Mouse (Mus musculus) MEL (cell line): Measurements from ENCODE around the gene Brpf3. TPM values are rescaled to one million over a fixed set of nuclear protein-coding genes. Genes with fewer than 3 reads are reported as not detected.
A peak's percentile ranks its signal among the peaks of the same experiment; 100 is the strongest.
"Not testable (repeated sequence)": the region's sequence is repeated elsewhere in the genome, so short reads cannot be mapped to it uniquely, and the experiment has no call there.

Experiments
- DNase-seq: peaks from one replicate; pipeline ENCODE4 v3.0.0; 2011; ENCODE audit warnings: low read depth, low spot score
- H3K27ac ChIP-seq: 2 replicates; pipeline ENCODE4 v1.5.1; 2012; ENCODE audit warnings: low read depth, mild to moderate bottlenecking, control low read depth, low read length, moderate library complexity; ENCODE audit not compliant: control insufficient read depth
- H3K27me3 ChIP-seq, 2 experiments: fragments of 150-350 bp in 1 of 2; sonication (generic) in 1 of 2; 2 replicates each; pipeline ENCODE4 v1.6.1; 2012; ENCODE audit warnings: low read length in 2 of 2, mild to moderate bottlenecking in 2 of 2, improper control_type of control experiment in 1 of 2, moderate library complexity in 1 of 2; ENCODE audit not compliant: insufficient read depth in 2 of 2, control insufficient read depth in 1 of 2
- H3K36me3 ChIP-seq, 2 experiments: 2 replicates each; pipeline ENCODE4 v1.6.1; 2012 to 2014; ENCODE audit warnings: low read length in 2 of 2, improper control_type of control experiment in 1 of 2, inconsistent platforms in 1 of 2, mild to moderate bottlenecking in 1 of 2; ENCODE audit not compliant: insufficient read depth in 2 of 2, control insufficient read depth in 1 of 2
- H3K4me1 ChIP-seq, 2 experiments: fragments of 150-350 bp in 1 of 2; sonication (generic) in 1 of 2; 2 replicates each; pipeline ENCODE4 v1.6.1; 2012; ENCODE audit warnings: low read length in 2 of 2, improper control_type of control experiment in 1 of 2, mild to moderate bottlenecking in 1 of 2; ENCODE audit not compliant: insufficient read depth in 2 of 2, control insufficient read depth in 1 of 2
- H3K4me3 ChIP-seq, 2 experiments: fragments of 150-350 bp in 1 of 2; sonication (generic) in 1 of 2; 2 replicates each; pipeline ENCODE4 v1.5.1; 2012; ENCODE audit warnings: low read depth in 2 of 2, low read length in 2 of 2, mild to moderate bottlenecking in 2 of 2, moderate library complexity in 2 of 2, control low read depth in 1 of 2, improper control_type of control experiment in 1 of 2; ENCODE audit not compliant: control insufficient read depth in 1 of 2, insufficient read depth in 1 of 2
- H3K79me2 ChIP-seq: 2 replicates; pipeline ENCODE4 v1.6.1; 2012; ENCODE audit warnings: mild to moderate bottlenecking, low read length, moderate library complexity; ENCODE audit not compliant: control insufficient read depth, poor library complexity, insufficient read depth
- H3K9ac ChIP-seq: 2 replicates; pipeline ENCODE4 v1.6.1; 2012; ENCODE audit warnings: low read depth, mild to moderate bottlenecking, control low read depth, low read length, moderate library complexity; ENCODE audit not compliant: control insufficient read depth, poor library complexity, severe bottlenecking
- H3K9me3 ChIP-seq: fragments of 150-350 bp; sonication (generic); replicated peaks from 2 replicates; pipeline ENCODE4 v1.6.1; 2012; ENCODE audit warnings: mild to moderate bottlenecking, low read length, improper control_type of control experiment, moderate library complexity; ENCODE audit not compliant: insufficient read depth
- ELF1 ChIP-seq: IDR thresholded peaks from 2 replicates; pipeline ENCODE4 v1.6.1; 2014; ENCODE audit warnings: low read depth, mild to moderate bottlenecking, inconsistent platforms, low read length, improper control_type of control experiment, moderate library complexity
- EP300 ChIP-seq, 2 experiments: IDR thresholded peaks; 2 replicates each; pipeline ENCODE4 v1.6.1; 2011; ENCODE audit warnings: improper control_type of control experiment in 2 of 2, low read length in 2 of 2, low read depth in 1 of 2, mild to moderate bottlenecking in 1 of 2
- ETS1 ChIP-seq: IDR thresholded peaks from 2 replicates; pipeline ENCODE4 v1.6.1; 2012; ENCODE audit warnings: low read depth, mild to moderate bottlenecking, inconsistent platforms, low read length, improper control_type of control experiment, moderate library complexity
- MAZ ChIP-seq: IDR thresholded peaks from 2 replicates; pipeline ENCODE4 v1.6.1; 2012; ENCODE audit warnings: low read depth, mild to moderate bottlenecking, inconsistent platforms, low read length, improper control_type of control experiment
- MYB ChIP-seq: IDR thresholded peaks from 2 replicates; pipeline ENCODE4 v1.6.1; 2011; ENCODE audit warnings: mild to moderate bottlenecking, low read depth, low read length, improper control_type of control experiment
- MYC ChIP-seq: IDR thresholded peaks from 2 replicates; pipeline ENCODE4 v1.6.1; 2011; ENCODE audit warnings: low read depth, mild to moderate bottlenecking, low read length, improper control_type of control experiment, moderate library complexity
- POLR2A ChIP-seq, 2 experiments: IDR thresholded peaks; 2 replicates each; pipeline ENCODE4 v1.6.1; 2011 to 2012; ENCODE audit warnings: low read length in 2 of 2, mild to moderate bottlenecking in 2 of 2, control low read depth in 1 of 2, improper control_type of control experiment in 1 of 2, low read depth in 1 of 2, moderate library complexity in 1 of 2; ENCODE audit not compliant: control insufficient read depth in 1 of 2, insufficient read depth in 1 of 2, poor library complexity in 1 of 2
- POLR2AphosphoS2 ChIP-seq: IDR thresholded peaks from 2 replicates; pipeline ENCODE4 v1.6.1; 2011; ENCODE audit warnings: low read length, improper control_type of control experiment
- RAD21 ChIP-seq: IDR thresholded peaks from 2 replicates; pipeline ENCODE4 v1.6.1; 2011; ENCODE audit warnings: mild to moderate bottlenecking, low read depth, low read length, improper control_type of control experiment
- SIN3A ChIP-seq: IDR thresholded peaks from 2 replicates; pipeline ENCODE4 v1.6.1; 2012; ENCODE audit warnings: low read length, improper control_type of control experiment, inconsistent platforms
- TCF12 ChIP-seq: IDR thresholded peaks from 2 replicates; pipeline ENCODE4 v1.6.1; 2014; ENCODE audit warnings: low read depth, mild to moderate bottlenecking, inconsistent platforms, low read length, improper control_type of control experiment, moderate library complexity
- USF1 ChIP-seq: IDR thresholded peaks from 2 replicates; pipeline ENCODE4 v1.6.1; 2014; ENCODE audit warnings: low read depth, mild to moderate bottlenecking, inconsistent platforms, low read length, improper control_type of control experiment, moderate library complexity
- USF2 ChIP-seq, 2 experiments: IDR thresholded peaks; 2 replicates each; pipeline ENCODE4 v1.6.1; 2011 to 2012; ENCODE audit warnings: improper control_type of control experiment in 2 of 2, low read length in 2 of 2, borderline replicate concordance in 1 of 2, inconsistent platforms in 1 of 2, low read depth in 1 of 2, mild to moderate bottlenecking in 1 of 2; ENCODE audit not compliant: insufficient read depth in 1 of 2
- ZC3H11A ChIP-seq: IDR thresholded peaks from 2 replicates; pipeline ENCODE4 v1.6.1; 2012; ENCODE audit warnings: low read depth, mild to moderate bottlenecking, inconsistent platforms, low read length, improper control_type of control experiment
- ZKSCAN1 ChIP-seq: IDR thresholded peaks from 2 replicates; pipeline ENCODE4 v1.6.1; 2012; ENCODE audit warnings: low read depth, mild to moderate bottlenecking, inconsistent platforms, low read length, improper control_type of control experiment, moderate library complexity
- ZNF384 ChIP-seq: IDR thresholded peaks from 2 replicates; pipeline ENCODE4 v1.6.1; 2012; ENCODE audit warnings: low read depth, mild to moderate bottlenecking, inconsistent platforms, low read length, improper control_type of control experiment
- polyA plus RNA-seq, 2 experiments: library from polyadenylated mRNA; stranded (reverse) in 1 of 2; unstranded in 1 of 2; fragments of >175 nt in 1 of 2; fragments of >200 nt in 1 of 2; gene quantifications; 2 replicates each; pipeline versions ENCODE4 v1.2.1 to v1.2.4; 2012; ENCODE audit warnings: low replicate concordance in 2 of 2, low read depth in 1 of 2; ENCODE audit not compliant: insufficient read length in 2 of 2, insufficient read depth in 1 of 2, missing spikeins in 1 of 2
- total RNA-seq: library from RNA; depleted of rRNA; stranded (reverse); fragments of 300-350 nt; gene quantifications from 2 replicates; pipeline ENCODE4 v1.2.3, GENCODE M21; 2012

Brpf3 gene
- total and polyA plus RNA-seq, 3 experiments = 1.7 to 23.7 TPM; not detected in 1

DNA sequence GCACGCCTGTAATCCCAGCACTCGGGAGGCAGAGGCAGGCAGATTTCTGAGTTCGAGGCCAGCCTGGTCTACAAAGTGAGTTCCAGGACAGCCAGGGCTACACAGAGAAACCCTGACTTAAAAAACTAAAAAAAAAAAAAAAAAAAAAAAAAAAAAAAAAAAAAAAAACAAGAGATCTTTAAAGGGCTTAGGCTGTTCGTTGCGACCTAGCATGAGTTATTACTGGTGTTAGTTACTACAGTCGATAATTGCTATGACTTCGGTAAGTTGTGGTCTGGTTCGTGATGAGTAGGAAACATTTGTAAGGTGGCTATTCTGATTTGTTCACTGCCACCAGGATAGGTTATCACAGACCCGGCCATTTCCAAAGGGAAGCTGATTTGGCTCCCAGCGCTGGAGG, 15.4 kb downstream of the Brpf3 start:
- peak; percentile 51 for TF ChIP-seq ZNF384
- DNase-seq, H3K27ac ChIP-seq, H3K79me2 ChIP-seq, H3K4me3 ChIP-seq, H3K9ac ChIP-seq, H3K4me1 ChIP-seq, H3K36me3 ChIP-seq, H3K27me3 ChIP-seq, H3K9me3 ChIP-seq: not testable (repeated sequence)

DNA sequence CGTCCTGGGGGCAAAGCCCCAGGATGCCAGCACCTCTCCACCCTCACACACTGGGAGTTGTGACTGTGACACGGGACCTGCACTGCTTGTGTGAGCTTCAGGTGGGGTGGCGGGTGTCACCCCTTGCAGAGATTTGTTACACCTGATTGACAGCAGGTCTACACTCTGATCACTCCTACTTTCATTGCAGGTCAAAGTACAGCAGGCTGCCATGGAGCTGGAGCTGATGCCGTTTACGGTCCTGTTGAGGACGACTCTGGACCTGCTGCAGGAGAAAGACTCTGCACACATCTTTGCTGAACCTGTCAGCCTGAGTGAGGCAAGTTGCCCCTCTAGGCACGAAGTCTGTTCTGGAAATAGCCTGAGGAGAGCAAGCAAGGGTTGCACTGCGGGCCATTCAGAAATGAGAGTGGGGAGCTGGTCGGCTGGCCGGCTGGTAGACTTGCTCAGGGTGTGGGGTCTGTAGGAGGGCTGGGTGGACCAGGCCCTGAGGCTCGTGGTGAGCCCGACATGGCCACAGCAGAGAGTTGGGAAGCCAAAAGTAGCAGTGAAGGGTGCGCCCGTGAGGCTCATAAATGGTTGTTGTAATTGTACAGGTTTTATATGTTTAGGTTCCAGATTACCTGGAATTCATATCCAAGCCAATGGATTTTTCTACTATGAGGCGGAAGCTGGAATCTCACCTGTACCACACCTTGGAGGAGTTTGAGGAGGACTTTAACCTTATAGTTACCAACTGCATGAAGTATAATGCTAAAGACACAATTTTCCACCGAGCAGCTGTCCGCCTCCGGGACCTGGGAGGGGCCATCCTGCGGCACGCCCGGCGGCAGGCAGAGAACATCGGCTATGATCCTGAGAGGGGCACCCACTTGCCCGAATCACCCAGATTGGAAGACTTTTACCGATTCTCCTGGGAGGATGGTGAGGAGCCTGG, 16.3 kb downstream of the Brpf3 start:
- no peak for DNase-seq
- no peak overlapping the region for H3K9ac ChIP-seq
- no peaks in the 10 kb centered on the region for H3K27me3 ChIP-seq
- TF ChIP-seq EP300 (IDR thresholded peaks at IDR 0.05; ENCODE audit: low read depth in 1 of 2, low read length in 2 of 2) (no peak), USF2 (IDR thresholded peaks at IDR 0.05; ENCODE audit: borderline replicate concordance in 1 of 2, insufficient read depth in 1 of 2, low read depth in 1 of 2, low read length in 2 of 2) (no peak), MAZ (no peak), USF1 (no peak), TCF12 (no peak), ZC3H11A (no peak), MYC (no peak), RAD21 (no peak), SIN3A (no peak), ETS1 (no peak), ZKSCAN1 (no peak), POLR2A (IDR thresholded peaks at IDR 0.05; ENCODE audit: control insufficient read depth in 1 of 2, insufficient read depth in 1 of 2, low read depth in 1 of 2, low read length in 2 of 2, poor library complexity in 1 of 2) (no peak)
- H3K4me1 ChIP-seq = peaks cover 0 to 6% of the 10 kb centered on the region in 2 experiments; a peak in 2 of 4 replicates
- no peaks in the 10 kb centered on the region for H3K79me2 ChIP-seq
- H3K4me3 ChIP-seq = no peak overlapping the region
- no peaks in the 10 kb centered on the region for H3K9me3 ChIP-seq
- H3K27ac ChIP-seq = no peak overlapping the region
- H3K36me3 ChIP-seq = no peaks in the 10 kb centered on the region; a peak in 1 of 4 replicates

DNA sequence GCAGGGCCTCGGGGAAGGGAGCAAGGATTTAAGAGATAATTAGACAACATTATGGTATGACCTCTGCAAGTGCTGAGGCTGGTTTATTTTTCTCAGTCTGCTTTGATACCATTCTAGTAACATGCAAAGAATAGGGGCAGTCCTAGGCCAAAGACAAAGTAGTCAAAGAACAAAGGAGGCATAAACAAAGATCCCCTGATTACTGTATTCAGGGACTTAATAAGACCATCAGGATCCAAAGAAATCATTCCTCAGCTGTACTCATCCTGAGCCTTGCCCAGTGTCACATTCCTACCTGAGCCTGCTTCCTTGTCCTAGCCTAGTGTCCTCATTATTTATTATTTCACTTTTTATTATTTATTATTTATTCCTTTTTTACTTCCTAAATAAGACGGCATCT, 19.3 kb downstream of the Brpf3 start:
- peaks cover 0 to 2% of the 10 kb centered on the region in 2 experiments; a peak in 2 of 4 replicates for H3K36me3 ChIP-seq
- no peak overlapping the region for H3K27ac ChIP-seq
- no peak for TF ChIP-seq MYB
- TF ChIP-seq POLR2AphosphoS2 = no peak
- no peak for TF ChIP-seq ZC3H11A
- TF ChIP-seq ZNF384 = no peak
- no peak for TF ChIP-seq ELF1
- no peak overlapping the region for H3K4me3 ChIP-seq
- H3K9ac ChIP-seq = no peak overlapping the region
- H3K9me3 ChIP-seq = no peaks in the 10 kb centered on the region
- peaks cover 3 to 21% of the 10 kb centered on the region in 2 experiments for H3K4me1 ChIP-seq
- no peaks in the 10 kb centered on the region for H3K27me3 ChIP-seq
- no peaks in the 10 kb centered on the region for H3K79me2 ChIP-seq
- no peak for DNase-seq
